Mouse (Mus musculus): Measurements from ENCODE around the gene Tspan15.
A peak's percentile ranks its signal among the peaks of the same experiment; 100 is the strongest.

The Tspan15 gene

DNA sequence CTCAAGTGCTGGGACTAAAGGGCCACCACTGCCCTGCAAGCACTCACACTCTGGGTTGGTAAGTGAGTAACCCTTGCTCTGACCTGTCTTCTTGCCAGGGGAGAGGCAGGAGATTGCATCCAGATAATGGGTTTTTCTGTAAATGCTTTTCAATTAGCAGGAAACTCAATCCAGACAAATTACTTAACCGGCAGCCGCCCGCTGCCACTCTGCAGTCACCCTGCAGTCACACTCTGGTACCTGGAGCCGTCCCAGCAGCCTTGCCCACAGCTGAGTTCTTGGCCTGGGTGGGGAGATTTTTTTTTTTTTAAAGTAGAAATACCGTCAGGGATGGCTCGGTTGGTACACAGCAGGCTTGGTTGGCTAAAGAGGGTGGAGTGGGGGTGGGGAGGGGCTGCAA is 2.9 kb downstream of the Tspan15 start:
- no peak for DNase-seq (ENCODE audit: low spot score)

- no peak for DNase-seq (ENCODE audit: low spot score)
Measured at GRCm38 (mm10) chr10:62225839-62226238, 5.2 kb downstream of the Tspan15 start.

DNA sequence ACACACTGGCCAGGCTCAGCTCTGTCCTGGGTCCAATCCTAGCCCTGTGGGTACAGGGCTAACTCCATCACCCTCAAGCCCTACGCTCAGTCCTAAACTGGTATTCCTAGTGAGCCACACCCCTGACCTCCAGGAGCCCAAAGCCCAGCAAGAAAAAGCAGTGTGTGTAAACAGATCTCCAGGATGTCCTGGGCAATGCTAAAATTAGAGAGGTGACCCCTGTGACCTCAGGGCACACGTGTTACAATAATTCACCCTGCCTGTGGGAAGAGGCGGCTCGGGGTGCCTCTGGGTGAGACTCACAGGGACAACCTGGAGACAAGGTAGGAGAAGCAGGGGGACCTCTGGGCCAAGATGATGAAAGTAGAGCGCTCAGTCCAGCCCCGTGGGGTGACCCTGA is 6.8 kb downstream of the Tspan15 start:
- DNase-seq (ENCODE audit: low spot score): peak; percentile 31

GRCm38 (mm10) chr10:62222777-62223176 is 8.3 kb downstream of the Tspan15 start:
- DNase-seq (ENCODE audit: low spot score): no peak

DNA sequence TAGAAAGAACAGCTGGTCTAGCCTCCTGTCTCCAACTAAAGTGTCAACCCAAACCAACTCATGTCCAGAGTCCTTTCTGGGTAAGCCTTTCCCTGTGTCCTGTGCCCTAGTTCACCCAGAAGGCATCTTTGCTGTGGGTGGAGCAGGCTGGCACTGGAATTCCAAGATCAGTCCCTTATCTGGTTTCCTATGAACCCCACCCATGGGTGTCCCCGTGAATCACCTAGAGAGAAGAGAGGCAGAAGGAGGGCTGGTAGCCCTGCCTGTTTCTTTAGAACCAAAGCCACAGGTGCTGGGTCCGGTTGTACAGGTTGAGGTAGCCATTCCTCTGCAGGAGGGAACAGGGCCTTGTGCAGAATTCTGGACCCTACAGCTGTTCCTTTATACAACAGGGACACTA is 9.4 kb downstream of the Tspan15 start:
- DNase-seq (ENCODE audit: low spot score): no peak

DNA sequence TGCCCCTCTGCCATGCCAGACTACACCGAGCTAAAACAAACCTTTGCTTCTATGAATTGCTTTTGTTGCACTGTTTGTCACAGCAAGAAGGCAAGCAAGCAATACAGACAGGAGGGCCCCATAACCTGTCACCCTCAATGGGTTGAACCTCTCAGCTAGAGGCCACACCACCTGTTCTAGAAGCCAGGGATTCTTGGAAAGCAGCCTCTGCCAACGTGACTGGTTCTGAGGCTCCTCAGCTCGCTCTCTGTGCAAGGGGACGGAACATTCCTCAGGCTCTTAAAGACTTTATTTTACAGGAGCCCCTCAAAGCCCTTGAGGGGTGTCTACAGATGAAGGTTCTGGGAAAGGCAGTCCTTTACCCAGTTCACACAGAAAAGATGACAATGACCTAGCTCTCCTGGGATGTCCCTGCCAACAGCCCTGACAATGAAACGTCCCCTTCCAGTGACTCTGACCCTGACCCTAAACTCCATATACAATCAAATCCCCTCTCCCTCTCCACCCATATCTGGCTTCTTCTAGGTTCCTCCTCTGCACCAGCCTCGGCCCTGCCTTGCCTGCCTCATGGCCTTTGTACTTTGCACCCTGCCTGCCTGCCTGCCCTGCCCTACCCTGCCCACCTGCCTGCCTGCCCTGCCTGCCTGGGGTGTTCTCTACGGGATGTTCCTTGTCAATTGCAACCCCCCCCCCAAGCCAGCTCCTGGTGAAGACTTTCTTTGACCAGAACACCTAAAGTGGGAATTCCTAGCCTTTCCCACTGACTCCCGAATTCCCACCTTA is 10.1 kb downstream of the Tspan15 start:
- DNase-seq (ENCODE audit: low spot score): no peak

DNA sequence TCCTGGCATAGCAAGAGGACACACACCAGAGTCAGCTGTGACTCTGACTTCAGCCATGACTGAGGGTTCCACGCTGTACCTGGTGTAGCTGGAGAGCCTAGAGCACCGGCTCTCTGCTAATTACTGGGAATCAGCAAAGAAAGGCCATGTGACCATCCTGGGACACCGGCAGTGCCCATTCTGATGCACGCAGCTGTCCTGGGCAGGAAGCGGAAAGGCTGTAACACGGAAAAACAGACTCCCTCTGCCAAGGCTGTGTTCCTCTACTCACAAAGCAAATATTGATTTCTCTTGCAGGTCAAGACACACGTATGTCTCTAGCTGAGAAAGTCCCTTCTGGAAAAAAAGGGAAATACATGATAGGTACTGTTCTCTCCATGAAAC is 12.3 kb downstream of the Tspan15 start:
- DNase-seq (ENCODE audit: low spot score): no peak

- no peak for DNase-seq (ENCODE audit: low spot score)
Measured at GRCm38 (mm10) chr10:62218044-62218788, 12.8 kb downstream of the Tspan15 start.

DNA sequence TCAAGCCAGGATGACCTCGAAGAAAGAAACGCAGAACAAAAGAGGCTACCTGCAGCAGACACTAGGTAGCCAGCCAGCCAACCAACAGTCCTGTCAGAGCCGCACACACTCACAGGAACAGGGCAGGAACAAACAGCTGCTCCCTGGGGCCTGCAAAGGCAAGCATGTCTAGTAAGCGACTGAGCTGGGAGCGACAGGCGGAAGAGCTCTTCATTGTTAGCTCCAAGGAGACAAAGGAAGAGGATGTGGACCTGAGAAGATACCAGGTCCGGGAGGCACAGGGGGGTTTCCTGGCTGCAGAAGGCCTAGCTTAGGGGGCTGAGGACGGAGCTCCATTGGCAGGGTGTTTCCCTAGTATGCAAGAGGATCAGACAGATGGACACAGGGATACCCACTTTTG is 13.9 kb downstream of the Tspan15 start:
- peak; percentile 28 for DNase-seq (ENCODE audit: low spot score)

GRCm38 (mm10) chr10:62216595-62216994 is 14.5 kb downstream of the Tspan15 start:
- DNase-seq (ENCODE audit: low spot score): peak; percentile 42

GRCm38 (mm10) chr10:62215633-62216032 is 15.4 kb downstream of the Tspan15 start:
- DNase-seq (ENCODE audit: low spot score): no peak

DNA sequence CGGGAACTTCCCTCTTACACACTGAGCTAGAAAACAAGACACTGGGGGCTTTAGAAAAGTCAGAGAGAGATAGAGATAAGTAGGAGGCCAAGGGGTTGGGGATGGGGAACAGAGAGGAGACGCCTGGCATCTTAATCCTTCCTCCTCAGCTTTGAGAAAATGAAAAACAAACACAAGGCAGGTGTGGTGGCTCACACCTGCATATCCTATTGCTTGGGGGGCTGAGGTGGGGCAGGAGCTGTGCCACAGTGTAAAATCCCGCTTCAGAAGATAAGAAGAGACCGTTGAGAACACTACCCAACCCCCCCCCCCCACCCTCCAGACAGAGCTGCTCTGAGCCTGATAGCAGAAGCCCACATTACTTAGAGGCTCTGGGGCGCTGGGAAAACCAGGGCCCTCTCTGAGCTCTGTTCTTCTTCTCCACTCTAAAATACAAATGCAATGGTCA is 15.9 kb downstream of the Tspan15 start:
- DNase-seq (ENCODE audit: low spot score): no peak

DNA sequence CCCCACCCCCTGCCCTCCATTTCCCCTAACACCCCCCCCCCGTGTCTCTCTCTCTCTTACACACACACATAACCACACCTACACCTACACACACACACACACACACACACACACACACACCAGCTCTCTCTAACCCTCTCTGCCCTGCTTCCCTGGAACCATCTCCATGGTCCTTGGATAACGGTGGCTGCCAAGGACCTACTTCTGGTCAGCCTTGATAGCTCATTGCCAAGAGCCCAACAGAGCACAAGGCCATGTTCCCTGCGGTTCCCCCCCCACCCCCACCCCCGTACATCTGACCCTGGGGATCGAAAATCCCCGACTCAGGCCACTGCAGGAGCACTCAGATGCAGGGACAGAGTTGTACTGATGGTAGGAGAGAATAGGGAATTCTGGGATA is 19.7 kb downstream of the Tspan15 start:
- DNase-seq (ENCODE audit: low spot score): no peak

DNA sequence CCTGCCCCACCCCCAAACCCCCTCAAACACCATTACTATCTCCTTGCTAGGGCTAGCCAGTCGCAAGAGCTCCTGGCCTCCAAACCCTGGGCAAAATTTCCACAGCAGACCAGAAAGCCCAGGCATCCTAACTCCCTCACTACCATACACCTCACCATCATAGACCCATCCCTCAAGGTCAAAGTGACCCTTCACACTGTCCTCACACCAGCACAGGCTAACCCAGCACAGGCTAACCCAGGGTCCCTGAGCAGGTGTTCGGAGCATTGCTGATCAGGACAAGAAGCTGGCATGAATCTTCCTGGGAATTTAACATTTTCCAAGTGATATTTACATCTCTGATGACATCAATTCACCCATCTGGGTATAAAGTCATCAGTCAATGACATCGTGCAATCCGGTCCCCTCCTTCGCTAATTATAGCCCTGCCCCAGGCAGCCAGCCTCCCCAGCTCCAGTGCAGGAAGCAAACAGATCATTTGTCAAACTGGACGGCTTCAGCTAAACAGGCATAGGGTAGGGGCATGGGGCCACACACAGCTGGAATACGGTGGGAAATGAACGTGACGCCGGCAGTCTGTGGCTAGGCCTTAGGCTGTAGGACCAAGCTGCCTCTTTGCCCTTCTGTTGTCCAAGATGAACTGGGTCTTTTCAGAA is 22.7 kb downstream of the Tspan15 start:
- peak; percentile 49 for DNase-seq (ENCODE audit: low spot score)

- no peak for DNase-seq (ENCODE audit: low spot score)
Measured at GRCm38 (mm10) chr10:62202574-62202973, 28.5 kb downstream of the Tspan15 start.

DNA sequence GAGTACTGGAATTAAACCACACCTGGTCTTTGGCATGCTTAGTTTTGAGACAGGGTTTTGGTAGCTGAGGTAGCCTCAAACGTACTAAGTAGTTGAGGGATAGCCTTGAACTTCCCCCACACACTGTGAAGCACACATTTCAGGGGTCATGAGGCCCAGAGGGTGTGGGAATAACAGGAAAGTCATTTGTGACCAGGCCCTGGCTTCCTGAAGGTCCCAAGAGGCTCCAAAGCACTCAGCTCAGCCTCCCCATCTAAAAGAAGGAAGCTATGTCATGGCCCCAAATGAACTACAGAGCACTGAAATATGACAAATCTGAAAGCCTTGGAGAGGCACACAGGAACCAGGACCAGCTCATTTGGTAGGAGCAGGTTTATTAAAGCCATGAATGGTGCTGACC is 32.2 kb downstream of the Tspan15 start:
- DNase-seq (ENCODE audit: low spot score): no peak

GRCm38 (mm10) chr10:62197403-62197802 is 33.6 kb downstream of the Tspan15 start:
- no peak for DNase-seq (ENCODE audit: low spot score)

DNA sequence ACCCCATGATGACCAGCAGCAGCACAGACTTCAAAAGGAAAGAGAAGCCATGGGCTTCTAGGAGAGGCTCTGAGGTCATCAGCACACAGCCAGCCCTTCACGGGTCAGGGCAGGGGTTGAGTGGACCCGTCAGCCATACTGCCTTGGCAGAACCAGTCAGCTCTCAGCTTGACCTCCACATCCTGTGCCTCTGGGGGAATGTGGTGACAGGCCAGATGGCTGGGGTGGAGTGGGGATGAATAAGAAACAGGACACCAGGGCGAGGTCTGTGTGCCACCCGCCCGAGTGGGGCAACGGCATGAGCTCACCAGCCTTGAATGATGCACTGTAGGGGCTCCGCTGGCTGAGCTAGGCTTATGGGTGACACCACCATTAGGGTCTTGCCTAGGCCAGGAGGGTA is 35.7 kb downstream of the Tspan15 start:
- no peak for DNase-seq (ENCODE audit: low spot score)

- DNase-seq (ENCODE audit: low spot score): no peak
Measured at GRCm38 (mm10) chr10:62194946-62195345, 36.1 kb downstream of the Tspan15 start.

DNA sequence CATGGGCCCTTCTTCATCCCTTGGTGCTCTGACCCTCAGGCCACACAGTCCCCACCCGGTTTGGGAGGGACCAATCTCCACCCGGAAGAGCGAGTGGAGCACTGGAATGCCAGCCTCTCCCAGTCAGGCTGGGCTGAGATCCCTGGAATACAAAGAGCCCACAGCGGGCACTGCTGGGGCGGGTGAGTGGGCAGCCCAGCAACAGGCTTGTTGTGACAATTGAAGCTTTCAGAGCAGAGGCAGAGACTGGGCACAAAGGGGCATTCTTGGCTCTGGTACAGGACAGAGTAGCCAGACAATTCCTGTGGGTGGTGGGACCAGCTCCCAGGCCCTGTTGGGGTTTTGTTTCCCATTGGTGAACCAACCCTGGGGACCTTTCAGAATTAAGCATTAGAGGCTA is 36.6 kb downstream of the Tspan15 start:
- no peak for DNase-seq (ENCODE audit: low spot score)

GRCm38 (mm10) chr10:62194043-62194442 is 37.0 kb downstream of the Tspan15 start:
- DNase-seq (ENCODE audit: low spot score): no peak

GRCm38 (mm10) chr10:62192701-62193157 is 38.3 kb downstream of the Tspan15 start:
- no peak for DNase-seq (ENCODE audit: low spot score)

- DNase-seq (ENCODE audit: low spot score): no peak
Measured at GRCm38 (mm10) chr10:62190821-62191220, 40.2 kb downstream of the Tspan15 start.
